Mouse (Mus musculus) heart, adult 2 months (tissue): ENCODE results near the gene Nubp1.

Experiments
- CTCF ChIP-seq: fragments of 200-600 bp; IDR thresholded peaks from 2 replicates; pipeline ENCODE4 v1.8.1; 2022; ENCODE audit warnings: antibody characterized with exemption, mild to moderate bottlenecking, moderate library complexity
- EP300 ChIP-seq: fragments of 200-500 bp; IDR thresholded peaks from 2 replicates; pipeline ENCODE4 v1.6.1; 2011; ENCODE audit warnings: low read depth, low read length, control low read depth; ENCODE audit not compliant: insufficient read depth
- POLR2A ChIP-seq: fragments of 200-500 bp; IDR thresholded peaks from 2 replicates; pipeline ENCODE4 v1.6.1; 2011; ENCODE audit warnings: mild to moderate bottlenecking, low read depth, low read length, control low read depth; ENCODE audit not compliant: insufficient read depth

DNA sequence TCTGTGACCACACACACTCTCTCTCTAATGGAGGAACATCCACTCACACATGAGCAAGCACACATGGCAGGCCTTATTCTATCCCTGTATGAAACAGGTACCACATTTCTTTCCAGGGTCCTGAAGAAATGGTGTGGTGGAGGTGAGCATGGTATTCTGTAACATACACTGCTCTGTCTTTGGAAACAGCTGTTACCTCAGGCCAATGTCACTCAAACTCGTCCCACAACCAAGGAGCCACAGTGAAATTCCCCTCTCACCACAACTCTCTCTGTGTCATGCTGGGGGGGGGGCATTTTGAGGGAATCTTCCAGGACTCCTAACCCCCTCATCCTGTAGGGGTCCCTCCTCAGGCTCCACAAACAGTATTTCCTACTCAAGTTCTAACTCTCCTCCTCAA, 20.2 kb downstream of the Nubp1 start:
- TF ChIP-seq POLR2A (no peak), CTCF (no peak), EP300 (no peak)
